Mouse (Mus musculus): ENCODE data around the gene Dlg5.

- no peak for TF ChIP-seq POLR2A (IDR thresholded peaks at IDR 0.05; ENCODE audit: borderline replicate concordance, extremely low read depth, low read depth, low read length)
- no peak for TF ChIP-seq CTCF (IDR thresholded peaks at IDR 0.05; ENCODE audit: insufficient read depth, low read length)
These were observed 44.9 kb downstream of the Dlg5 start for GRCm38 (mm10) chr14:24200771-24201170.

All from lung, adult 2 months (tissue).